Mouse (Mus musculus): ENCODE measurements at regions not wholly inside any gene's neighbourhood (a gene's known extent, or its start where the extent isn't known, plus 50 kb on each side); places are given as distances from the start of the nearest gene placed in this dataset.

DNA sequence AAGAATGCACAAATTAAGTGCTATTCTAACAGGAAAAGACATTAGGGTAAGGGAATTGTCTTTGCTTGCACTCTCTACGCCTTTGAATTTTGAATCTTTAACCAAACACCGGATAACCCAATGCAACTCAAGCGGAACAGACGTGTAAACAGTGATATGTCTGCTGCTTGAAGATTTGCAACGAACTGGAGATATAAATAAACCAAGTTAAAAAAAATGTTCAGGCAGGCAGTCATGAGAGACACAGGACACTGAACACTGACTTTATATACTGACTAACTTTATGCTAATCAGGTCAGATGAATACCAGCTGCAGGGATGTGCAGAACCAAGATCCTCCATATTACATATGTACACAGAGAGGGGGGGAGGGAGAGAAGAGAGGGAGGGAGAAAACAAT lies 200.0 kb downstream of the Gm9733 start:
- TF ChIP-seq POLR2A (IDR thresholded peaks at IDR 0.05; ENCODE audit: low read depth, low read length) (no peak), CTCF (IDR thresholded peaks at IDR 0.05; ENCODE audit: extremely low read depth, insufficient read length, insufficient replicate concordance, low read depth, low read length) (no peak)

Measured in small intestine, adult 2 months (tissue).